Mouse (Mus musculus): Measurements from ENCODE around the gene Ermn. TPM values are rescaled to one million over a fixed set of nuclear protein-coding genes. Genes with fewer than 3 reads are reported as not detected.

Gene Ermn
- polyA plus RNA-seq, 1 experiment from 2014 or later = 0.04 TPM

- Histone ChIP-seq H3K9ac (no peak overlapping the region), H3K27me3 (replicated peaks) (no peaks in the 10 kb centered on the region), H3K4me1 (replicated peaks) (no peaks in the 10 kb centered on the region), H3K9me3 (no peaks in the 10 kb centered on the region), H3K4me3 (replicated peaks) (no peak overlapping the region), H3K4me2 (replicated peaks) (no peak overlapping the region), H3K27ac (no peak overlapping the region), H3K36me3 (no peaks in the 10 kb centered on the region)
- peak; percentile 92 for ATAC-seq
- WGBS = 34% methylated on average over 3 of the region's 3 CpGs
These were observed 51.2 kb downstream of the Ermn start for GRCm38 (mm10) chr2:58001497-58001896.

- H3K27me3 ChIP-seq (replicated peaks) = no peaks in the 10 kb centered on the region
- H3K4me2 ChIP-seq (replicated peaks) = peak within 1 kb of the TSS; percentile 59
- H3K9me3 ChIP-seq = no peaks in the 10 kb centered on the region
- H3K9ac ChIP-seq = peak within 1 kb of the TSS; percentile 31; the same call in 1 of the 2 replicates
- 0 out of 2 replicates have a peak within 1 kb of the TSS, but pooled peaks have one; percentile 28 for H3K27ac ChIP-seq
- no peaks in the 10 kb centered on the region for H3K36me3 ChIP-seq
- 24% methylated on average over 12 of the region's 12 CpGs for WGBS
- H3K4me3 ChIP-seq (replicated peaks) = peak within 1 kb of the TSS; percentile 30
- ATAC-seq = peak; percentile 48
- H3K4me1 ChIP-seq (replicated peaks) = no peaks in the 10 kb centered on the region
These were observed 54.8 kb downstream of the Ermn start, which contains the start of gene Galnt5 for GRCm38 (mm10) chr2:57997752-57998430. Galnt5 (plus strand) TSS chr2:57997884.

Other genes with a start within 250 kb of the Ermn start
- 2.2 and 2.3 TPM in 2 replicates for gene Galnt5, start 55.0 kb downstream of the Ermn start, polyA plus RNA-seq (2015; fragmentation: Nextera tagmentation; extraction: Ambion mirVana)
- gene Cytip, start 142.7 kb upstream of the Ermn start, polyA plus RNA-seq (2015; fragmentation: Nextera tagmentation; extraction: Ambion mirVana) = 1.3 TPM in 2 replicates

Data from intestine, embryonic 15.5 days (tissue).